Mouse (Mus musculus) heart, adult 2 months (tissue): Measurements from ENCODE around the gene Plekhj1. TPM values are rescaled to one million over a fixed set of nuclear protein-coding genes. Genes with fewer than 3 reads are reported as not detected.

Experiments
- DNase-seq, 2 experiments: peaks; one replicate each; pipeline ENCODE4 v3.0.0; 2021
- H3K27ac ChIP-seq: fragments of 200-600 bp; 2 replicates; pipeline ENCODE4 v1.8.1; 2022
- H3K27me3 ChIP-seq: fragments of 200-500 bp; 2 replicates; pipeline ENCODE4 v1.6.1; 2012; ENCODE audit warnings: mild to moderate bottlenecking, low read length, inconsistent platforms, mixed read lengths; ENCODE audit not compliant: control insufficient read depth, insufficient read depth
- H3K36me3 ChIP-seq: fragments of 200-500 bp; 2 replicates; pipeline ENCODE4 v1.6.1; 2012; ENCODE audit warnings: low read length, inconsistent platforms; ENCODE audit not compliant: control insufficient read depth, insufficient read depth
- H3K4me1 ChIP-seq: fragments of 200-500 bp; 2 replicates; pipeline ENCODE4 v1.6.1; 2011; ENCODE audit warnings: low read length; ENCODE audit not compliant: control insufficient read depth, insufficient read depth
- H3K4me3 ChIP-seq: fragments of 200-600 bp; 2 replicates; pipeline ENCODE4 v1.8.1; 2022
- H3K79me2 ChIP-seq: fragments of 200-500 bp; replicated peaks from 2 replicates; pipeline ENCODE4 v1.6.1; 2012; ENCODE audit warnings: mild to moderate bottlenecking, inconsistent platforms, low read length, moderate library complexity, mixed read lengths; ENCODE audit not compliant: control insufficient read depth, insufficient read depth
- H3K9ac ChIP-seq: fragments of 200-500 bp; 2 replicates; pipeline ENCODE4 v1.6.1; 2012; ENCODE audit warnings: low read depth, mild to moderate bottlenecking, control low read depth, inconsistent platforms, low read length, mixed read lengths
- CTCF ChIP-seq: fragments of 200-600 bp; IDR thresholded peaks from 2 replicates; pipeline ENCODE4 v1.8.1; 2022; ENCODE audit warnings: antibody characterized with exemption, mild to moderate bottlenecking, moderate library complexity
- EP300 ChIP-seq: fragments of 200-500 bp; IDR thresholded peaks from 2 replicates; pipeline ENCODE4 v1.6.1; 2011; ENCODE audit warnings: low read depth, low read length, control low read depth; ENCODE audit not compliant: insufficient read depth
- POLR2A ChIP-seq: fragments of 200-500 bp; IDR thresholded peaks from 2 replicates; pipeline ENCODE4 v1.6.1; 2011; ENCODE audit warnings: mild to moderate bottlenecking, low read depth, low read length, control low read depth; ENCODE audit not compliant: insufficient read depth
- WGBS: fragments of 180-500 bp; shearing (Covaris S2); methylation state at CpG from one replicate; pipeline ENCODE4 v1.1.7; 2018; 5-methylcytosine and 5-hydroxymethylcytosine counted together
- intact Hi-C: fragments of 180-260 bp; cut with DNase I; formaldehyde crosslinking; loops from one replicate; pipeline ENCODE4 v1.15.1; 2025
- polyA plus RNA-seq: library from polyadenylated mRNA; depleted of rRNA; stranded (reverse); fragments of >200 nt; gene quantifications from 2 replicates; pipeline ENCODE4 v1.2.3, GENCODE M21; 2012
- total RNA-seq, 2 experiments: library from RNA; stranded (reverse); gene quantifications; 2 replicates each; pipeline ENCODE4 v1.2.3; 2021

Plekhj1 gene
- total and polyA plus RNA-seq, 3 experiments: 28.9 to 33.0 (median 29.7) TPM

DNA sequence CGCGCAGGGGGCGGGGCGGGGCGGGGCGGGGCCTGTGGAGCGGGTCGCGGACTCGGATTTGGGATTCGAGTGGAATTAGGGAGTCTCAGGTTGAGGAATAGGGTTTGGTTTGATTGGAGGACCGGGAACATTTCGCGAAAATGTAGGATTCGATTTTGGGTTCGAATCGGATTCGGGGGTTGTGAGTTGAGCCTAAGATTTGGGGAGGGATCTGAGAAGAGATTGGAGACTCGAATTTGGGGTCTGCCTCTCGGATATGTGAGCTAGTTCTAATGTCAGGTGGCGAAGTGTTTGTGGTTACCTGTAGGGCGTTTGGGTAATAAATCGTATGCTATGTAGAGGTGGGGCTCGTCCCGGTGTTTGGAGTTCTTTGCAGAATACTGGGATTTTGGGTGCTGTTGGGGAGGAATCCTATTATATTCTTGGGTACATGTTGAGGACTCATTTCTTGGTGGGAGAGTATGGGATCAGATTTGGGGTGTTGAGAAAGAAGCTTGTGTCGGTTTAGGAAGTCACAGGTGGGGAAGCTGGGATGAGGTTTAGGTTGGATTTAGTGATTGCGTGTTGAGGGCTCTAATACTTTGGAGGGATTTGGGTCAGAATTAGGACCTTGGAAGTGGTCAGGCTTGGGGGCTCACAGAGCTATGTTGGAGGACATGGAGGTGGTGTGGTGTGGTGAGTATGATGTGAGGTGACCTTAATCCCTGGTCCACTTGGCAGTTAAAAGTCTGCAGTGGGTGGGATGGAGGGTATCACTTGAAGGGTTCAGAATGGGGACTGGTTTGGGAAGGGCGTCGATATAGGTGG is 28.8 kb upstream of the Plekhj1 start:
- H3K27ac ChIP-seq: peak overlapping the region; percentile 99
- H3K79me2 ChIP-seq: peaks cover 7% of the 10 kb centered on the region
- peaks cover 12% of the 10 kb centered on the region for H3K4me1 ChIP-seq
- intact Hi-C loops: loop anchor here (2.0 kb wide), 1 partner anchor 28 kb away; the partner anchor contains the start of genes Plekhj1 and Sf3a2
- H3K4me3 ChIP-seq: peak overlapping the region; percentile 98
- TF ChIP-seq CTCF (no peak), EP300 (no peak), POLR2A (no peak)
- no peak for DNase-seq
- H3K9ac ChIP-seq: peak overlapping the region; percentile 92
- peaks cover 7% of the 10 kb centered on the region; the same call in 1 of the 2 replicates for H3K36me3 ChIP-seq
- H3K27me3 ChIP-seq: no peaks in the 10 kb centered on the region
- 3% methylated on average over 29 of the region's 29 CpGs for WGBS

GRCm38 (mm10) chr10:80826151-80827062 is 28.0 kb upstream of the Plekhj1 start, which contains the start of gene Oaz1:
Gene Oaz1, plus strand, starts transcription at chr10:80826656.
- Histone ChIP-seq H3K4me3 (peak within 1 kb of the TSS; percentile 98), H3K9ac (peak within 1 kb of the TSS; percentile 92), H3K27ac (peak within 1 kb of the TSS; percentile 99), H3K4me1 (peaks cover 12% of the 10 kb centered on the region), H3K27me3 (no peaks in the 10 kb centered on the region), H3K79me2 (peaks cover 7% of the 10 kb centered on the region), H3K36me3 (peaks cover 7% of the 10 kb centered on the region; the same call in 1 of the 2 replicates)
- intact Hi-C loops: loop anchor here (2.0 kb wide), 1 partner anchor 28 kb away; the partner anchor contains the start of genes Plekhj1 and Sf3a2
- WGBS: under 1% methylated on average over 82 of the region's 82 CpGs
- TF ChIP-seq POLR2A (peak; percentile 98), CTCF (peak; percentile 27), EP300 (peak; percentile 55; the same call in 1 of the 2 replicates)
- peak; percentile 98 to 99 for DNase-seq

GRCm38 (mm10) chr10:80824827-80825226 is 26.4 kb upstream of the Plekhj1 start:
- DNase-seq: no peak
- Histone ChIP-seq H3K36me3 (peaks cover 4% of the 10 kb centered on the region; the same call in 1 of the 2 replicates), H3K4me1 (peaks cover 7% of the 10 kb centered on the region), H3K79me2 (peaks cover 7% of the 10 kb centered on the region), H3K27ac (no peak overlapping the region), H3K27me3 (no peaks in the 10 kb centered on the region), H3K9ac (no peak overlapping the region), H3K4me3 (no peak overlapping the region)
- 64% methylated on average over 2 of the region's 2 CpGs for WGBS
- TF ChIP-seq POLR2A: no peak
- intact Hi-C loops: loop anchor here (2.0 to 5.0 kb wide), 2 partner anchors 30 to 172 kb away; partner anchors contain the start of genes Lsm7 and Sppl2b

DNA sequence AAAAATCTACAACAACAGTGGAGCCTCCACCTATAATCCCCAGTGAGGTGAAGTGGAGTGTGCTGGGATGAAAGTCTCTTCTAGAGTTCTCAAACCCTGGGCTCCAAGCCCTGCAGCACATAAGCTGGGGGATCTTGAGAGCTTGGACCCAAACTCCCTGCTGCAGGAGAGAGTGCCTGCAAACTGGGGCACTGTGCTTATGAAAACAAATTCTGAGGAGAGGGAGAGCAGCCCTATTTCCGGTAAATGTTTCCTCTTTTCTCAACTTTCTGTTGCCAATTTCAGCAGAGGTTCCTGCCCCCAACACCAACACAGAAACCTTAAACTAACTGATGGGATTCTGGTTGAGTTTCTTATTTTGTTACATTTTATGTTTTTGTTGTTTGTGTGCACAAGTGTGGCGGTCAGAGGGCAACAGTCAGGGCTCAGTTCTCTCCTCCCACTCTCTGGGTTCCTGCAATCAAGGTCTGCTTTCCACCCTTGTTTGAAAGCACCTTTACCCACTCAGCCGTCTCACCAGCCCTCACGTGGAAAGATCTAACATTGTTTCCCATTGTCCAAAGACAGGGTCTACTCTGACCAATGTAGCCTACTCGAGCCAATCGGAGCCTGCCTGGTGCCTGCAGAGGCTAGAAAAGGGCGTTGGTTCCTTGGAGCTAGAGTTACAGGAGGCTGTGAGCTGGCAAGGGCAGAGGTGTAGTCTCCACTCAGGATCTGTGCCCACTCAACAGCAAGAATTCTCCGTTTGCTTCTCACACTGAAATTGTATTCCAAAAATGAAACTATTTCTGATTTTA is 25.6 kb upstream of the Plekhj1 start:
- Histone ChIP-seq H3K79me2 (peaks cover 7% of the 10 kb centered on the region), H3K4me3 (no peak overlapping the region), H3K4me1 (peaks cover 4% of the 10 kb centered on the region), H3K27ac (no peak overlapping the region), H3K27me3 (no peaks in the 10 kb centered on the region), H3K9ac (no peak overlapping the region), H3K36me3 (no peaks in the 10 kb centered on the region)
- DNase-seq: no peak
- 50% methylated on average over 8 of the region's 8 CpGs for WGBS
- intact Hi-C loops: loop anchor here (2.0 to 5.0 kb wide), 2 partner anchors 31 to 173 kb away; partner anchors contain the start of genes Lsm7 and Sppl2b
- TF ChIP-seq EP300 (no peak), CTCF (no peak), POLR2A (no peak)

- Histone ChIP-seq H3K79me2 (peaks cover 7% of the 10 kb centered on the region), H3K27ac (no peak overlapping the region), H3K9ac (no peak overlapping the region), H3K4me1 (peaks cover 4% of the 10 kb centered on the region), H3K4me3 (no peak overlapping the region), H3K36me3 (no peaks in the 10 kb centered on the region), H3K27me3 (no peaks in the 10 kb centered on the region)
- DNase-seq: no peak
- TF ChIP-seq POLR2A (no peak), CTCF (peak; percentile 37), EP300 (no peak)
- 88% methylated on average over 1 of the region's 1 CpGs for WGBS
- intact Hi-C loops: loop anchor here (5.0 kb wide), 1 partner anchor 174 kb away; no protein-coding TSS in a partner anchor
These were observed 24.9 kb upstream of the Plekhj1 start for GRCm38 (mm10) chr10:80823316-80823715.
